Mouse (Mus musculus): Measurements from ENCODE around the gene Gm17349. TPM values are rescaled to one million over a fixed set of nuclear protein-coding genes. Genes with fewer than 3 reads are reported as not detected.

The Gm17349 gene
- total and polyA plus RNA-seq, 3 experiments = 2.1 TPM; not detected in 2

DNA sequence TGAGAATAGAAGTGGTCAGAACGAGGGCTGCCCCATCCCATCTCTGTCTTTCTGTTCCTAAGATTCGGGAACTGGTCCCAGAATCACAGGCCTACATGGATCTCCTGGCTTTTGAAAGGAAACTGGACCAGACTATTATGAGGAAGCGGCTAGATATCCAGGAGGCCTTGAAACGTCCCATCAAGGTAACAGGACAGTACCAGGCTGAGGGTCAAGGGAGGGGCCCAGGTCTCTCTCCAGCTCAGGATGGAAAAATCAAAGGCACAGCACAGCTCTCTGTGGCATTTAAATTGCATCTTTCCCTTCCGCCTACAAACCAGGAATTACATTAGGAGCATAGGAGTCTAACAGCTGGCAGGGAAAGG, 1.6 kb downstream of the Gm17349 start:
- no peak overlapping the region for H3K27ac ChIP-seq (ENCODE audit: control insufficient read depth, low read depth, low read length)

DNA sequence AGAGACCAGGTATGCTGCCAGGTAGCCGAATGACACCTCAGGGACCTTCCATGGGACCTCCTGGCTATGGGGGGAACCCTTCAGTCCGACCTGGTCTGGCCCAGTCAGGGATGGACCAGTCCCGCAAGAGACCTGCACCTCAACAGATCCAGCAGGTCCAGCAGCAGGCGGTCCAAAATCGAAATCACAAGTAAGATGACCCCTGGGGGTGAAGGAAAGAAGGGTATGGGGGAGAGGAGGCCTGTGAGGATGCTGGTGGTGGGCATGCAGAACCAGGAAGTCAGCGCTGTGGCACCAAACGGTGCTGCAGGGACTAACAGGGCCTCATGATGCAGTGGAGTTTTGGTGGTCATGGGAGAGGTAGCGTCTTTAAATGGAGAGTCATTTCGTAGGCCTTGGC, 2.2 kb downstream of the Gm17349 start:
- peaks cover 4% of the 10 kb centered on the region; the same call in 1 of the 2 replicates for H3K79me2 ChIP-seq (ENCODE audit: control insufficient read depth, insufficient read depth, low read length, poor library complexity)
- no peak overlapping the region for H3K9ac ChIP-seq (ENCODE audit: control insufficient read depth, low read depth, low read length, poor library complexity, severe bottlenecking)
- TF ChIP-seq CHD1 (IDR thresholded peaks at IDR 0.05; ENCODE audit: low read depth, low read length) (no peak), MAFK (IDR thresholded peaks at IDR 0.05; ENCODE audit: borderline replicate concordance, low read depth, low read length) (no peak)
- H3K9me3 ChIP-seq (replicated peaks; ENCODE audit: insufficient read depth, low read length) = no peaks in the 10 kb centered on the region
- peaks cover 0 to 10% of the 10 kb centered on the region in 2 experiments; a peak in 2 of 4 replicates for H3K36me3 ChIP-seq (ENCODE audit: control insufficient read depth in 1 of 2, insufficient read depth in 2 of 2, low read length in 2 of 2)
- no peaks in the 10 kb centered on the region for H3K27me3 ChIP-seq (ENCODE audit: control insufficient read depth in 1 of 2, insufficient read depth in 2 of 2, low read length in 2 of 2)
- no peak for DNase-seq (ENCODE audit: low read depth, low spot score)
- peaks cover 0 to 22% of the 10 kb centered on the region in 2 experiments; a peak in 3 of 4 replicates for H3K4me1 ChIP-seq (ENCODE audit: control insufficient read depth in 1 of 2, insufficient read depth in 2 of 2, low read length in 2 of 2)
- no peak overlapping the region for H3K27ac ChIP-seq (ENCODE audit: control insufficient read depth, low read depth, low read length)
- H3K4me3 ChIP-seq (ENCODE audit: control insufficient read depth in 1 of 2, insufficient read depth in 1 of 2, low read depth in 2 of 2, low read length in 2 of 2) = no peak overlapping the region

More for the DNA sequence above, 1.6 kb downstream of the Gm17349 start:
- no peak for DNase-seq (ENCODE audit: low read depth, low spot score)
- Histone ChIP-seq H3K27me3 (ENCODE audit: control insufficient read depth in 1 of 2, insufficient read depth in 2 of 2, low read length in 2 of 2) (no peaks in the 10 kb centered on the region), H3K79me2 (ENCODE audit: control insufficient read depth, insufficient read depth, low read length, poor library complexity) (peaks cover 4% of the 10 kb centered on the region; the same call in 1 of the 2 replicates), H3K9me3 (replicated peaks; ENCODE audit: insufficient read depth, low read length) (no peaks in the 10 kb centered on the region), H3K36me3 (ENCODE audit: control insufficient read depth in 1 of 2, insufficient read depth in 2 of 2, low read length in 2 of 2) (peaks cover under 1 to 7% of the 10 kb centered on the region in 2 experiments; a peak in 3 of 4 replicates), H3K4me3 (ENCODE audit: control insufficient read depth in 1 of 2, insufficient read depth in 1 of 2, low read depth in 2 of 2, low read length in 2 of 2) (no peak overlapping the region), H3K9ac (ENCODE audit: control insufficient read depth, low read depth, low read length, poor library complexity, severe bottlenecking) (no peak overlapping the region), H3K4me1 (ENCODE audit: control insufficient read depth in 1 of 2, insufficient read depth in 2 of 2, low read length in 2 of 2) (peaks cover 0 to 18% of the 10 kb centered on the region in 2 experiments; a peak in 3 of 4 replicates)
- TF ChIP-seq USF2 (IDR thresholded peaks at IDR 0.05; ENCODE audit: borderline replicate concordance in 1 of 2, insufficient read depth in 1 of 2, low read depth in 1 of 2, low read length in 2 of 2) (no peak), GABPA (IDR thresholded peaks at IDR 0.05; ENCODE audit: low read depth, low read length) (no peak), ELF1 (IDR thresholded peaks at IDR 0.05; ENCODE audit: low read depth, low read length) (no peak), BHLHE40 (IDR thresholded peaks at IDR 0.05; ENCODE audit: borderline replicate concordance, low read depth, low read length) (no peak), SMC3 (IDR thresholded peaks at IDR 0.05; ENCODE audit: low read depth, low read length) (no peak), RCOR1 (IDR thresholded peaks at IDR 0.05; ENCODE audit: low read depth, low read length) (no peak), RAD21 (IDR thresholded peaks at IDR 0.05; ENCODE audit: low read depth, low read length) (no peak), ETS1 (IDR thresholded peaks at IDR 0.05; ENCODE audit: low read depth, low read length) (no peak), ZC3H11A (IDR thresholded peaks at IDR 0.05; ENCODE audit: low read depth, low read length) (no peak), MAZ (IDR thresholded peaks at IDR 0.05; ENCODE audit: low read depth, low read length) (no peak), JUND (IDR thresholded peaks at IDR 0.05; ENCODE audit: low read depth, low read length) (no peak), ZNF384 (IDR thresholded peaks at IDR 0.05; ENCODE audit: low read depth, low read length) (no peak)

Data from MEL (cell line).